ENCODE assay signal across 8 mouse cellular contexts in the genomic region with DNA sequence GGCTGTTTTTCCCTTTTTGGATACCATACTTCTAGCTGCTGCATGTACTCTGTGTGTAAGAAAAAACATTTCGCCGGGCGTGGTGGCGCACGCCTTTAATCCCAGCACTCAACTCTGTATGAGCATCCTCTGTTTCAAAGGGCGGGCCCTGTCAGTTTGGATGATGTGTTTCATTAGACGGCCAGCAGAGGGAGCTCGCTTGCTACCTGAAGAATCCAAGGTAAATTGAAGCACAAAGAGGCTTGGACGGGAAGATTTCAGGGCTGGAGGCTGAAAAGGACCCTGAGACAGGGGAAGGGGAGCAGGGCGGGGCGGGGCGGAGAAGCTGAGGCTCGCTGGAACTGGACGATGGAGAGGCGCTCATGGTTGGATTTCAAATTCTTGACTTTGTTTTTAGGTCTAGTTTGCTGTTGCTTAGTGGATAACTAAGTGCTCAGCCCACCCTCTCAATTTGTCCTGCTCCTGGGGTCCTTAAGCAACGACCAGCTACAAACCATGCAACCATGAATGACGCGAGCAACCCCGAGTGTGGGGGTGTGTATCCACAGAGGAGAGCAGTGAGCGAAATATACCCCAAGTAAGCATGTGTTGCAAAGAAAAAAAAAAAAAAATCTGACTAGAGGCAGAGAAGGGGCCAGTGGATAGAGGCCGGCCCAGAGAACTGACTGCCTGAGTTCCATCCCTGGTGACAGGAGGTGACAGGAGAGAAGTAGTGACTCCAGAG. TPM values are rescaled to one million over a fixed set of nuclear protein-coding genes. Genes with fewer than 3 reads are reported as not detected.
DNase-seq lines count a peak whose midpoint lies in the region; ATAC-seq lines count a peak whose summit lies in the region.

No protein-coding gene starts in this region.

- H3K4me3 ChIP-seq in hindbrain, embryonic 14.5 days (replicated peaks; ENCODE audit: low read length): no peak overlapping the region

- peak overlapping the region; percentile 24; the same call in 1 of the 2 replicates for H3K9ac ChIP-seq in hindbrain, embryonic 14.5 days

- peak; percentile 93 for DNase-seq in R1 (ENCODE audit: low read depth, low spot score)
- peak; percentile 89 to 91 for DNase-seq in cerebellum, postnatal 10 days
- peak; percentile 58 to 81 for DNase-seq in frontal cortex, postnatal 10 days (ENCODE audit: low spot score in 2 of 2)
- peak; percentile 90 for DNase-seq in hindbrain, embryonic 14.5 days (ENCODE audit: low spot score)
- DNase-seq in layer of hippocampus, postnatal 14 days (ENCODE audit: low spot score in 2 of 2): peak; percentile 89 to 91
- peak; percentile 87 for DNase-seq in lung, postnatal 36 days
- peak; percentile 79 for DNase-seq in retina, postnatal 7 days (ENCODE audit: low read depth, low spot score)
- DNase-seq in thymus, postnatal 4 days: peak; percentile 86

- peak; percentile 69 for ATAC-seq in hindbrain, embryonic 14.5 days (ENCODE audit: low FRiP score)

- 13% methylated on average over 21 of the region's 21 CpGs for WGBS in hindbrain, embryonic 14.5 days

- no peaks in the 10 kb centered on the region for H3K36me3 ChIP-seq in hindbrain, embryonic 14.5 days (replicated peaks; ENCODE audit: control insufficient read depth, insufficient read depth)

- H3K4me1 ChIP-seq in hindbrain, embryonic 14.5 days (replicated peaks; ENCODE audit: control insufficient read depth, insufficient read depth, low read length): no peaks in the 10 kb centered on the region; the same call in 1 of the 2 replicates

- no peaks in the 10 kb centered on the region for H3K9me3 ChIP-seq in hindbrain, embryonic 14.5 days (ENCODE audit: control insufficient read depth, low read length)

- H3K27ac ChIP-seq in hindbrain, embryonic 14.5 days: no peak overlapping the region

- H3K4me2 ChIP-seq in hindbrain, embryonic 14.5 days (replicated peaks): peak overlapping the region; percentile 38

- no peaks in the 10 kb centered on the region for H3K27me3 ChIP-seq in hindbrain, embryonic 14.5 days (ENCODE audit: control insufficient read depth, insufficient read depth, low read length)

RNA-seq across cellular contexts. Expression of gene Tpt1, which starts 31.6 kb away (rescaled TPM):
- 775 and 871 TPM in 2 replicates for polyA plus RNA-seq in hindbrain, embryonic 14.5 days (2014; fragmentation: Nextera tagmentation; extraction: Ambion mirVana)
- total RNA-seq in layer of hippocampus, postnatal 14 days (2021): 1,000 to 10,000 TPM; 1,171 to 1,217 TPM
